Mouse (Mus musculus): ENCODE measurements at regions not wholly inside any gene's neighbourhood (a gene's known extent, or its start where the extent isn't known, plus 50 kb on each side); places are given as distances from the start of the nearest gene placed in this dataset.

DNA sequence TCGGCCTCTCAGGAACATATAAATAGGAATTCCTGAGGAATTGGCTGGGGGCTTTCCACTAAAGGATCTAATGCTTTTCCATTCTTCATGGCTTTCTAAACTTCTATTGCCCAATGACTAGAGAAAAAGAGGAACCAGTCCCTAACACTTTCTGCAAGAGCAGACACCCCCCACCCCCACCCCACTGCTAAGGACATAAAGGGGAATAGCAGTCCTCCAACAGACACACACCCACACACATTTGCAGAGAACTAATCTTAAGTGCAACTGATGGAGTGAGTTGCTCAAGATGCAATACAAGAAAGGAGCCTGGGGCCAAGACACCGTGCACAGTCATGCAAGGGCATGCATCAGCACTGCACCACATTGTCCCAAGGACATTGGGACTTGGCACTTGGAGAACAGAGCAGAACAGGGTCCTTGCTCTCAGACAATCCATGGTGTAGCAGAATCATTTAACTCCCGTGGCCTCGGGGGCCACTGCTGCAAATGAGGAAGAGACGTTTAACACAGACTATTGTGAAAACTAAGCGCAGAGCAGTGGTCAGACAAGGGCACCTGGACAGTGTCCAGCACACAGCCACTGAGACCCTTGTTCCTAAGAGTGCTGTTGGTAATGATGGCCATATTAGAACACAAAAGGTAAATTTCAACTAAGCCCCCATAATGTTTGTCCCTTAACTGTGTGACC is 161.1 kb downstream of the Xpnpep1 start:
- no peak for DNase-seq

DNA sequence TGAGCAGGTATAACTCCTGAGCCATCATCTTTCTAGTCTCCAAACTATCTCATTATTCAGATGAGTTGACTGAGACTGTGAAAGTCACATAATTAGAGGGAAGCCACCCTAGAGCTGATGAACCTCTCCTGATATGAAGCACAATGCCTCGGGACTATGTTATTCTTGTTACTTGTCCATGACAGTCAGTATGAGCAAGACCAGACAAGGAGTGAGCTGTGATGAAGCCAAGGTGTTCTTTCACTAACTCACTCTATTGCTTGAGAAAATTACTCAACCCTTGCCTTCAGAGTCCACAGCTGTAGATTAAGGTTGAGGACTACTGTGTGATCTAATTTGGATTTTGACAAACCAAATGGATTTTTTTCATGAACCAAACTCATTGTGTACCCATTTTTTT is 173.4 kb downstream of the Xpnpep1 start:
- no peak for DNase-seq

DNA sequence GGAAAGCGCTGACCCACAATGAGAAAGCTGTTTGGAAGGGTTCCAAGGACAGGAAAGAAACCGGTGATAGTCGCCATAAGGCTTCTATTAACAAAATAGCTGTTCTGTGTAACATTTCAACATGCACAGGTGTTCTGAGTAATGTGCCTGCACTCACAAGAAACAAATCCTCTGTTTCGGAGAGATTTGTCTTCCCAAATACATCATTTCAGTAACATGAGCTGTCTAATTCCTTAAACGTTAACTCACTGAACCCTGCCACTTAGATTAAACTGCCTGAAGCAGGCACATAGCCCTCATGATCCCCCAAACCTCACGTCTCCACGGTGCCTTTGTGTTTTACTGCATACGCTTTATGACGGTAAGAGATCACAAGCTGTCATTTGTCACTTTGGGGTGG is 178.4 kb downstream of the Xpnpep1 start:
- DNase-seq = no peak

DNA sequence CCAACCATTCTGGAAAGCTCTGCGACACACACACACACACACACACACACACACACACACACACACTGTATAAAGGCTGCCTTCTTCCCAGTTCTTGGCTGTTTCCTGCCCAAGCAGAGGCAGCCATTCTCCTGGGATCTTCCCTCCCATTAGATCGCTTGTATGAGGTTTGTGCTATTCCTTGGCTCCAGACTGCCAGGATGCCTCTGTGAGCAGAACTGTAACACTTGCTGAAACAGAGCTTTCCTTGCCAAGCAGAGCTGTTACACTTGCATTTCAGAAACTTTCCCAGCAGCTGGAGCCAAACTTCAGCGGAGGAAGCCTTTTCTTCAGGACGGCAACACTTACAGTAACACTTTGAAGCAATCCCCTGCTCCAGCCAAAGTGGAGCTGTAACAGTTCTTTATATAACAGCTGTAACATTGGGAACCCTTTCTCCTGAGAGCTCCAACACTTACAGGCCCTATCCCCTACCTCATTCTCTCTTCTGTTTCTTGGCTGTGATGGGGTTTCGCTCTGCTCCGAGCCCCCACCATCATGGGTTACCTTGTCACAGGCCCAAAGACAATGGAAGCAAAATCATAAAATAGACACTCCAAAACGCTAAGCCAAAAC is 185.8 kb downstream of the Xpnpep1 start:
- DNase-seq = peak; percentile 7

DNA sequence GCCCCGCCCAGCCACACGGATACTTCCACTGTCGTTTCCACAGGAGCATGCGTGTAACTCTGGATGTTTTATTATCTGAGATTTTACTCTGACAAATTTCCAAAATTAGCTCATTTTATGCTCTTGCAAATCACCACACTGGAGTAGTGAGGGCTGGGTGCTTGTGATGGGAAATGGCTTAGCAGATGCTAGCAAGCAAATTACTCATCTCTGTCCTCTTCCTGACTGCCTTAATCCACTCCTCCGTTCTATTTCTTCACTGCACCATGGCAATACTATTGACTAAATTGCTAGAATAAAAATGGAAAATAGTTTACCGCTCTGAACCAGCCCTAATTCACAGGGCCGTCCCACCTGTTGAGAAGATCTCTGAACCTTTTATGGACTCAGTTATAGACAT is 223.8 kb downstream of the Xpnpep1 start:
- no peak for DNase-seq

DNA sequence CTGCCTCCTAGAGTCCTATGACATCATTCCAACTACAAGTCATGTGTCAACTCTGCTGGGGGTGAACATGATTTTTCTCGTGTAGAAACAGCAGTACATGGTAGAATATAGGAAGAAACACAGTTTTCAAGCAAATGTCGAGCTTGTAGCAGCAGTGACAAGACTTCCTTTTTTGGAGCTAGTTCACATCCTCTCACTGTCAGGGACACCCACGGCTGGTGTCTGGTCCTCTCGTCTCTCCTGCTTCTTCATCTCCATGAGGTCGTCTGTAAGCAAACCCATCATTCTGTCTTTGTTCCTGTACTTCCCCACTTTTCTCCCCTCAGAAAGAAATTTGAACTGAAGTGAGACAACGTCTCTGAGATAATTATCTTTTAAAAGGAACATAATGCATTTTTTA is 228.0 kb downstream of the Xpnpep1 start:
- DNase-seq = no peak

DNA sequence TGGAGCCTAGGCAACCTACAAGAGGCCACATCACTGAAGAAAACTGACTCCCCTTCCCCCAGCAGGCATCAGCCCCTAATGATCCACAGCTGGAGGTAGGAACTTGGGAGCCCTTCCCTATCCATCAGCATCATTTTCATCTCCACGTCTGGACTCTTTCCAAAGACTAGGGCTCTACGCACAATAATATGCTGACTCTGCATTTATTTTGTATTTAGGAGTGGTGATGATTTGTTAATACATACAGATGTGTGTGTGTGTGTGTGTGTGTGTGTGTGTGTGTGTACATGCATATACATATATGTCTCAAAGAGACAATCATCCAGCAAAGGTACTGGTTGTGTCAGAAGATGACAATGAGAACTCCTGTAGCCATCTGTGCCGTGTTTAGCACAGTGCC is 251.2 kb downstream of the Xpnpep1 start:
- no peak for DNase-seq

DNA sequence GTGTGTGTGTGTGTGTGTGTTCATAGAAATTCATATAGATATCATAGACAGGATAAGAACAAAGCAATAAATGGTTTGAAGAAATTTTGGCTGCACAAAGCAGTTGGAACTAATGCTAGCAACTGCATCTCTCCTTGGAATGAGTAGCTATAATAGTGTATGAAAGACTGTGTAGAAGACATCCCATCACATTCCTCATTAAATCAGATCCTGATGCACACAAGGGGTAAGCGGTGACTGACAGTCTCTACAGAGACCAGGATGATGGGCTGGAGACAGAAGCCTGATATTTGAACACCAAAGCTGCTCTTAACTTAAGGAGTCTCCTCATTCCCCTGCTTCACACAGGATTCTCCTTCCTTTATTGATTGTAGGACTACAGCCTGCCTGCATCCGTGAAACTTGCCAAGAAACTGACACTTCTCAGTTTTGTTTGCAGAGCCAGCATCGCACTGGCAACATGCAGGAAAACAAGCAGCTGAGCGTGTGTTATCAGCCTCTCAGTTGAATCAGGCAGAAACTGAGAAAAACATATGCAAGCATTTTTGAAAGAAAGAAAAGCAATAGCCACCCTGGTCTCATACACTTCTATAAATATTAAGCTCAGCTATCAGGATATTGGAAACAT is 271.1 kb downstream of the Xpnpep1 start:
- DNase-seq = no peak

DNA sequence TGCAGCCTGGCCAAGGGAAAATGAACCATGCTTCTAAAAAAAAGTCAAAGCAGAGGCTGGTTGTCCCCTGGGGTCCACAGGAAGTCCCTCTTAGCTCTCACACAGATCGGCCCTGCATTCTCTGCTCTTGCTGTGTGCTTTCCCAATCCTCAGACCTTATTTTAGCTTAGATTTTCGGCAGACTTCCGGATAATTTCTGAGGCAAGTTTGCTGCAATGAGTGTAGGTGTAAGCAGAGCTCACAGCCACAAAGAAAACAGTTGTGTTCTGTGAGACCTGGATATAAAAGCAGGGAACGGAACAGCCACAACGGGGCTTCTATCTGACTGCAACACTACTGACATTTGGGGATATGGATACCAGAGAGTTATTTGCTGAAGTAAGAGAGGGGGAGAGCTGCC is 271.9 kb downstream of the Xpnpep1 start:
- no peak for DNase-seq

DNA sequence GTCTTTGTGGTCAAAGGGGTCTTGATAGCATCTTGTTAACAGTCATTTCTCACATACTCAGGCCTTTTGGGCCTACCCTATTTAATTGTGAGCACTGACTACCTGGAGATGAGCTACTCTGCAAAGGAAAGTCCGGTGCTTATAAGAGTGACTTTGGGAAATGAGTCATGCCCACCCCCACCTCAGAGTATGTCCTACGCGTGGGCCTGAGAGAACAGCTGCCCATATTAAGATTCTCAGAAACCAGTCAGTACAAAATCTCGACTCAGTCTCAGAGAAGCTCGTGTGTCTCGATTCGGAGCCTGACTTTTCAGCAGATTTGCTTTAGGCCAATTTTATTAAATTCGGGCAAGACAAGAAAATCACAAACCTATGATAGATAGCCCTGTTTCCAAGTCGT is 301.1 kb downstream of the Xpnpep1 start:
- DNase-seq = no peak

DNA sequence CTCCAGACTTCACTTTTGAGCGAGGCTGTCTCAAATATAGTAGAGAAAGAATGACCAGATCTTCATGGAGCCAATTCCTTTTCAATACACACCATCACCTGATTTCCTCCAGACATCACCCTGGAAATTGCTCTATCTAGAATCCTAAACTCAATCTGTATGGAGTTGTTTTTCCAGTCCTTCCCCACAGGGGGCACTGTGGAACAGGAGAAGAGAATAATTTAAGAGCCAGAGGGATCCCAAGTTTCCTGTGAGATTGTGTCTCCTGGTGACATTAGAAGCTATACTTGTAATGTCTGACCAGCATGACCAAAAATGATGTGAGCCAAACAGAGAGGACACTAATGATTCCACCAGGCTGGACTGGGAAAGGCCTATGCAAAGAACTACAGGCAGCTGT is 318.2 kb downstream of the Xpnpep1 start:
- no peak for DNase-seq

DNA sequence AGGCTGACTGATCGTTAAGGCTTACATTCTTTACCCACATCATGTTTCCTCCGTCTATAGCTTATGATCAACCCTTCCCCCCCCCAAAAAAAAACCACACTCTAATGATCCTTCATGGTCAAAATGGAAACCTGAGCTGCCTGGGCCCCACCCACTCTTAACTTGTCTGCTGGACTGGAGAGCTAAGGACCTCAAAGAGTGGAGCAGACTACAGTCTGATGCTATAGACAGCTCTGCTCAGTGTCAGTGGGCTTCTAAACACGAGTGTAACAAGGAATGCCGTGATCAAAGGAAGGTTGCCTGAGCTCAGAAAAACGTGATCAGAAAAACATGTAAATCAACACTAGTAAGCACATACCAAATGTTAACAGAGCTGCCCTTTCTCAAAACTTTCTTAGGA is 324.7 kb downstream of the Xpnpep1 start:
- DNase-seq = no peak

DNA sequence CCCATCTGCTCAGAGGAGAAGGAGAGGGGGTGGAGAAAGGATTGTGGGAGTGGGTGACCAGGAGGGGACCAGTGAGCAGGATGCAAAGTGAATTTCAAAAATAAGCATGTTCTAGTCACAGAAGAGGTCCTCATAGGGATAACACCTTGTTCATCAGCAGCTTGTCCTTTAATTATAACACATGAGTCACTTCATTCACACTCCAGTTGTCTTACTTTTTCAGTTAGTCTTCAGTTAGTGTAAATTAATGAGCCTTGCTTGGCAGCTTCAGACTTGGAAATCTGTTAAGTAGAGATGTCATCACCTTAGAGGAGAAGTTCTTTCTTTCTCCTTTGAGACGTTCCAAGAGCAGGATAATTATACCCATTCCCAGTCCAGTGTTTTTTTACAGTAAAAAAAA is 332.3 kb downstream of the Xpnpep1 start:
- no peak for DNase-seq

DNA sequence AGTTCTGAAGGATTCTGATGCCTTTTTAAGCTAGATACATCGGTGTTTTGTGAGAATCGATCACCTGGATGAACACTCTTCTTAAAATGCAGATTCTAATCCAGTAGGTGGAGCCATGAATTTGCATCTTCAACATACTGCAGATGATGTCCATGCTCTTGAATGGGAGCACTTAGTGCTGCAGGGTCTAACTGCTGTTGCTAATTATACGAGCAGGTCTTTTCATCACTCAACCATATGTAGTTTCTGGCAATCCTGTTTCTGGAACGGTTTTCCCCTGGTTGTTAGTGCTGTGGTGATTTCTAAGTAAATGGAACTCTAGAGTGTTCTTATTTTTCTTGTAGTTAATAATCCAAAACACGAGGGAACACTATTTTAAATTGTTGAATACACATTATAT is 379.0 kb downstream of the Xpnpep1 start:
- no peak for DNase-seq

DNA sequence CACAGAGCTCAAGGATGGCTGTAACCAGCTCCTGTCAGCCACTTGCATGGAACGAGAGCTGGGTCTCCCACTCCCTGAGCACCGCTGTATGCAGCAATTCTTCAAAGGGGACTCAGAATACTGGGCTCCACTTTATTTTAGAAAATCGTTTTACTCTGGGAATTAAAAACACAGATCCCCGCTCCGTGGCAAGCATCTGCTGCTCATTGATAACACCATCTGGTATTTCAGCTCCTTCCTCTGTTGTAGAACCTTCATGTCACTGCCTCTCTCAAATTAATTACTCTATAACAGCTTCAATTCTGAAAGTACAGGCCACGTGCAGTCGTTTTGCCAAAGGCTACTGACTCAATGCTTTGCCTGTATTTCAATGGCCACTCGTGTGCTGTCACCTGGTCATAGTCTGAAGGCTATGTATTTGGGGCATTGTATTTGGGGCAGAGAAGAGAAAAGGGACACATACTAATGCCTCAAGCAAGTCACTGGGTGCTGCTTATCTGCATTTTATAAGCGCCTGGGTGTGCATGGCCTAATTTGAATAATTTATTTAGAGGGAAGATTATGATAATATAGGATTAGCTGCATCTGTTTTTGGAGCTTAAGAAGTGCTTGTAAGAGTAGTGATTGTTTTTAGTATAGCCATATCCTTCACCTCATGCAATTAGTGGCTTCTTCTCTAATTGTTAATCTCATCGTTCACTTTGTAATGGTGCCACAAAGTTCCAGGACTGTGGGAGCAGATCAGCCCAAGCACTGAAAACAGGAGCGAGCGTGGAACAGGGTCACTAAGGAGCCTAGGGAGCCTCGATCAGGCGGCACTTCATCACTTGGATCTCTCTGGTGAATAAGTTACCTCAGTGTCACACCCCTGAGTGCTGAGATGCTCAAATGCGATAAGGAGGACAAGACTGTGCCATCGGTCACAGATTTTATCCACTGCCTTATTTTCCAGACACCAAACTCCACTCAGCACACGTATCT is 383.3 kb downstream of the Ins1 start:
- DNase-seq = no peak

DNA sequence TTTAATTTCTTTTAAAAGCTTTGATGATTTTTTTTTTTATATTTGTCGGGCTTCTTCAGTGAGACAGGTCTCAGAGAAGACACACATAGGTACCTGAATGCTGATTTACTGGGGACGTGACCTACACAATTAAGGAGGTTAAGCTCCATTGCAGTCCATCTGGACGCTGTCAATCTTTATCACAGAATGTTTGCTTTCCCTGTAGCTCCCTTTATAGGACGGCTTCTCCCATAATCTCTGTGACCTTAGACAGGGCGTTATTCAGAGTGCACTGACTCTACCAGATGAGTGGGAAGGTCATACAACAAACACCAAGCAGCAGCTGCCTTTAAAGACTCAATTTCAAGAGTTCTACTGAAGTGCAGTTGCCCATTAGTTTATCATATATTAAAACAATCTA is 376.1 kb downstream of the Ins1 start:
- no peak for DNase-seq

DNA sequence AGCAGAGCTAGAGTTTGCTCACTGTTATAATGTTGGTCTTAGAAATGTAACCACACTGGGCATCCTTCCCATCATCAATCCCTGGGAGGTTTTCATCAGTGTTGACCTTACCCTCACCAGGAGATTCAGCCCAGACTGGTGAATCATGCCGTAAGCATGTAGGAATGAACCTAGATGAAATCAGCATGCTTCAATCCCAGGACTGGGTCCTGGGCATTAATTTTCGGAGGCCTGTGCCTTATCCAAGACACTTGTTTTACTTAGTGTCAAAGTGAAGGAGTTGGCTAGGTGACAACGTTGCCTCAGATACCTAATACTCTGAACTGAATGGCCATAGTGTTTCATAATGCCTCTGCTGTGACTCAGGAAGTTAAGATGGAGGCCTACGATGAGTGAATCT is 368.4 kb downstream of the Ins1 start:
- no peak for DNase-seq

DNA sequence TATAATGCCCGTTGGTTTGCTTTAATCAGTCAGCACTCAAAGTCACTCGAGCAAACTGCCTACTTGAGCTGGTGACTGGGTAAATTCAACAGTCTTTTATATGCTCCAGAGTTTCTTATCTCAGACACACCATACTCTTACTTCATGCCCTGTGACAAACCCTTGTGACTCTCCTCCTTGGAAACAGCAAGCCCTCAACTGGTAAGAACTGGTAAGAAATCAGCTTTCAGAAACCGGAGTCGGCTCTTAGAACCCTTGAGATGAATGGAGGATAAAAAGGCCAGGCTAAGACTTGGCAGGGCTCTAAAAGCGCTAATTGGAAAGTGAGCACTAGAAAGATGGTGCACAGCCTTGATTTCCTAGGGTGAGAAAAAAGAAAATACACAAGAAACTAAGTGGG is 360.2 kb downstream of the Ins1 start:
- no peak for DNase-seq

DNA sequence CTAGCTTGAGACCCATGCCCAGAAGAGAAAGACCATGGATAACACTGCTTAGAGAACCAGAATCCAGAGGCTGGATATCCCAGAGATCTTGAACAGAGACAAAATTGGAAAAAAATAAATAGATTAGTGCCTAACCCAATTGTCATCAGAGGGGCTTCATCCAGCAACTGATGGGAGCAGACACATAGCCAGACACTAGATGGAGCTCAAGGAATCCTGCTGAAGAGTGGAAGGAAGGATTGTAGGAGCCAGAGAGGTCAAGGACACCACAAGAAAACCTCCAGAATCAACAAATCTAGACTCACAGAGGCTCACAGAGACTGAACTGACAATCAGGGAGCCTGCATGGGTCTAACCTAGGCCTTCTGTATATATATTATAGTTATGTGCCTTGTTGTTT is 359.4 kb downstream of the Ins1 start:
- DNase-seq = no peak

DNA sequence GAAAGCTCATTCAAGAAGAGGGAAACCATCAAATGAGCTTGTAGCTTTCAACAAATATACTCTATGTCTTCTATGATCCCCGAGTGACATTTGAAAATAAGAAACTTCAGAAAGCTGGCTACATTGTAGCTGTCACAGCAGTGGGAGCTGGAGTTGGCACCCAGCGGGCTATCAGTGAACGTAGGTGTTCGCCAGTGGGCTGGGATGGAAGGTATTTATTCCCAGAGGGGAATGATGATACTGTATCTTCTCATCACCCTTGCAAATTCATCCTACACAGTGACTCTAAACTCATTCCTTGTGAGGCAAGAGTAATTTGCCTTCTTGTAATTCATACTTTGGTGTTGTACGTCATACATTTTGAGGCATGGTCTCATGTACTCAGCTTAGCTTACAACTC is 349.3 kb downstream of the Ins1 start:
- no peak for DNase-seq

DNA sequence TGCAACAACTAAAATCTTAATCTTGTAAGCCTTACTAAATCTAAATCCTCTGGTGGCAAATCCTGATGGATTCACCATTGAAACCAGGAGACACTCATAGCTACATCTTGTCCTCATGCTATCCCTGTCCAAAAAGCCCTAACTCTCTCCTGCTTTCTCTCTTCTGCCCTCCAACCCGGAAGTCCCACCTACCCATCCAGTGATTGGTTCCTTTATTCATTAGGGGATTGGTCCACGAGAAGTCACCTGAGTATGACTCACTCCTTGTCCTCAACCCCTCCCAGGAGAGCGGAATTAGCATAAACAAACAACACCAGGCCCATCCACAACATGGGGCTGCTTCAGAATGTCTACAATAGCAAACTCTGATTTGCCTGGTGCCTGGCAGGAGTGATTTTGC is 342.8 kb downstream of the Ins1 start:
- DNase-seq = no peak

DNA sequence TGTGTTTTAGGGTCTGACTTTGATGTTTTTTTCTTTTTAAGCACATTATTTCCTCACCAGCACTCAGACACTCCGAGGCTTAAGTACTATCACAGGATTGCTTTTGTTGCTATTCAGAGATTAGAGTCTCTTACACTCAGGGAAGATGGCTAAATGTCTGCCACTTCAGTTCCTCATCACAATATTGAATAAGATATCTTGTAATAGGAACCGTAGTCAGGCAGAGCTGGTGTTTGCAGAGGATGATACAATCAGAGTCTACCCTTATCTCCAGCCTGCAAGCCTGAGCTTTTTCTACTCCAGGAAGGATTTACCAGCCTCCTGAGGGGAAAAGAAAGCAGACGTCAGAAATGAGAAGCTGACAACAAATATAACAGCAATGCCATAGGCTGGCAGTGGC is 336.3 kb downstream of the Ins1 start:
- no peak for DNase-seq

DNA sequence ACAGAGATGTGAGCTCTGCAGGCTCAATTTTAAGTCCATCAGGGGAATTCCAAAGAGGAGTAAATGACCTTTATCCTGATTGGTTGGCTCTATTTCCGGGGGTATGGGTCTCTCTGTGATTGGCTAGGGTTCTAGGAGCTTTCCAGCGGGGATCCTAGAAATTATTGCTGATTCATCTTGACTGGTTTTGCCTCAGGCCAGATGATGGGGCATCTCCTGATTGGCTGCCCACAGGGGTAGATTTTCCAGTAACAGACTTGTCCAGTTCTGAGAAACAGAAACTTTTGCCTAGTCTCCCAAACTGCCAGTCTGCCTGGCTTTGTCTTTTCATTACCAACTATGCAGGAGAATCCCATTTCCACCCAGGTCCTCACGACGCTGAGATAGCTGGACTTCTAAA is 301.3 kb downstream of the Ins1 start:
- DNase-seq = no peak

DNA sequence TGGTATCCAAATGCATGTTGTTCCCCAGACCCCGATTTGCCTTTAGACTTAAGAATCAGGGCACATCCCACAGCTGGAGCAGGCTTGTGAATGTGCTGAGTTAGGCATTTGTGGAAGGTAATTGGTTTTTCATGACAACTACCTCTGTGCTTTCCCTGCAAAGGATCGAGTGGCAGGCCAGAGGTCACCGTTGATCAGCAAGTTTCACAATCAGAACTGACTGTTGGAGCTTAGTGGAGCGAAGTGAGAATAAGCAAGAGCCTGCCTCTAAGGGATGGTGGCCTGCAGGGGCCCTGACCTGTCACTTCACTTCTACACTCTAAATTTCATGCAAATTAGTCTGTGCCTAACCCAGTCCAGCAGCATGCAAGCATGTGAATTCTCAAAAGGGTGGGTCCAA is 270.7 kb downstream of the Ins1 start:
- no peak for DNase-seq

Data from right cerebral cortex, postnatal 4 days (tissue).